Mouse (Mus musculus): ENCODE results near the gene Capn1. TPM values are rescaled to one million over a fixed set of nuclear protein-coding genes. Genes with fewer than 3 reads are reported as not detected.

Gene Capn1
- total RNA-seq, 2 experiments from 2014 or later: 18.1 to 43.7 TPM

DNA sequence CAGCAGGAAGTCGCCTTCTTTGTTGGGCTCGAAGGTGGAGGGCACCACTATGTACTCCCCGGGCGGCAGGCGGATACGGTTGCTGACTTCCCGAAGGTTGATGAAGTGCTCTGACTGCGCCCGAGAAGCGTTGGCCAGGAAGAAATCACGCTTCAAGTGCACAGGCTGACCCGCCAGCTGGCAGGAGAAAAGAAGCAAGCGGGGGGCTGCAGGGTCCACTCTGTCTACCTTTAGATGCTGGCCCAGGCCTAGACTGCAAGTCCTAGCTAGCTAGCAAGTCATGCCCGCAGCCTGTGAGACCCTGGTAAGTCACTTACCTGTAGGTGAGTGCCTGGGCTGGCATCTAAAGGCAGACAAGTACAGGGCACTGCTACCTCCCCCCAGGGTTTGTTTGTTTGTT lies 21.0 kb downstream of the Capn1 start:
- no peak for ATAC-seq (replicated peaks; ENCODE audit: low FRiP score, poor library complexity, severe bottlenecking)

DNA sequence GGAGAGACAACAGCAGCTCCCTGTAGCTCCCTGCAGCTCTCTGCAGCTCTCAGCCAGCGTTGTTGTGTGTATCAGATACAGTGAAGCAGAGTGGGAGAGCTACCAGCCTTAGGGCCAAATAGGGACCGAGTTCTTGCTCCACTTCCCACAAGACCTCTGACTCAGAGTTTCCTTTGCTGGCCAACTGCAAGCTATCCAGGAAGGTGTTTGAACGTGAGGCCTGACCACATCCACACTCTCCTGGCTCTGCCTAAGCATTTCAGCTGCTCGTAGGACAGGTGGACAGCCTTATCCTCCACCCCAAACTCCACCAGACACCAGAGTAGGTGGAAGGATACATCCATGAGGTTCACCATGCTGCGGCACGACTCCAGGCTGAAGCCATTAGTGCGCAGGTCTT lies 23.7 kb downstream of the Capn1 start:
- no peak for ATAC-seq (replicated peaks; ENCODE audit: low FRiP score, poor library complexity, severe bottlenecking)

DNA sequence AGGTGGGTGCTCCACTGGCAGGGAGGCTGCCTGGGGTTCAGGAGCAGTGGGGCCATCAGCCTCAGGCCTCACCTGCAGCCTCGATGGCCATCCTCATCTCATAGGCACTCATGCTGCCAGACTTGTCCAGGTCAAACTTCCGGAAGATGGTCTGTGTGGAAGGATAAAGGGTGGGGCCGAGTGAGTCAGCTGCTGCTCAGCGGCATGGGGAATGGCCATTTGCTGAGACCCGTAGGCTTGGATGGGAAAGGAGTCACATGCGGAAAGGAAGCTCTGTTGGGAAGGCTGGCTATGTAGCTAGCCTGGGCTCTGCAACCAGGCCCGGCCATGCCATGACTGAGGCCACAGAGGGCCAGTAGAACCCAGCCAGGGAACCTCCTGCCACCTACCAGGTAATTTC lies 24.2 kb downstream of the Capn1 start:
- no peak for ATAC-seq (replicated peaks; ENCODE audit: low FRiP score, poor library complexity, severe bottlenecking)

DNA sequence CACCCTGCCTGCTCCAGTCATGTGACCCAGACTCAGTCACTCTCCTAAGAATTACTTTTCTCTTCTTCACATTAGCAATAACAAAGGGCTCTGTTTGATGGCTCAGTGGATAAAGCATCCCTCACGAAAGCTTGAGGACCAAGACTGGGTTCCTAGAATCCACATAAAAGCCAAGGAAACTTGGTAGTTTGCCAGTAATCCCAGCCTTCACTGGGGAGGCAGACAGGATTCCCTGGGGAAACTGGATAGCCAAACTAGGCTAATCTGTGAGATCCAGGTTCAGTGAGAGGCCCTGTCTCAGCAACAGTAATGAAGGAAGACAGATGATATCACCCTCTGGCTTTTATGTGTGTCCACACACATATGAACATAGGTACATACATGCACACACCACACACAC lies 24.8 kb downstream of the Capn1 start:
- ATAC-seq (replicated peaks; ENCODE audit: low FRiP score, poor library complexity, severe bottlenecking): no peak

DNA sequence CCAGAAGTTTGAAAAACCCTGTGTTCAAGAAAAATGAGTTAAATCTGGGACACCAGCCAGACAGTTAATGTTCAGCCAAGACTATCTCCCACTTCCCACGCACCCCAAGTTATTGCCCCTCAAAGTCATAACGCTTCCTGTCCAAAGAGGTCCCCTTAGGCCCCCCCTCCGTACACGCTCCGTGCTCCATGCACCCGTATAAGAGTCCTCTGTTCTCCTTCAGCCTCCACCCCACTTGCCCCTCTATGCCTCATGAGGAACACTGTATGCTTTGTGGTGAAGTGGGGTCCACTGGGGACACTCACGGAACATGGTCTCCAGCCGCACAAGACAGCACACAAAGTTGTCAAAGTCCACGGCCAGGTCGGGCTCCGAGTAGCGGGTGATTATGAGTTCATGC lies 25.7 kb downstream of the Capn1 start:
- ATAC-seq (replicated peaks; ENCODE audit: low FRiP score, poor library complexity, severe bottlenecking): no peak

DNA sequence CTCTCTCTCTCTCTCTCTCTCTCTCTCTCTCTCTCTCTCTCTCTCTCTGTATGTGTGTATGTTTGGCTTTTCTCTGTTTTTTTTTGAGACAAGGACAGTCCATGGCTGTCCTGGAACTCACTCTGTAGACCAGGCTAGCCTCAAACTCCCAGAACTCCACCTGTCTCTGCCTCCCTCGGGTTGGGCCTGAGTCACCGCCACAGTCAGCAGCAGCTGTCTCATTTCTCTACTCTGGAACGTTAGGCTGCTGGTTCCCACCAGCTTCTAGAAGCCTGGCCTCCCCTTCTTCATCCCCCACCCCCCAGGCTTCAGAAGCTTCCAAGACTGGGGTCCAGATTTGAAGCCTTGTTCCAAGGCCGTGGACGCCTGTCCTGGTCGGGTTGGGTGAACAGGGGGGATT lies 26.1 kb downstream of the Capn1 start:
- no peak for ATAC-seq (replicated peaks; ENCODE audit: low FRiP score, poor library complexity, severe bottlenecking)

DNA sequence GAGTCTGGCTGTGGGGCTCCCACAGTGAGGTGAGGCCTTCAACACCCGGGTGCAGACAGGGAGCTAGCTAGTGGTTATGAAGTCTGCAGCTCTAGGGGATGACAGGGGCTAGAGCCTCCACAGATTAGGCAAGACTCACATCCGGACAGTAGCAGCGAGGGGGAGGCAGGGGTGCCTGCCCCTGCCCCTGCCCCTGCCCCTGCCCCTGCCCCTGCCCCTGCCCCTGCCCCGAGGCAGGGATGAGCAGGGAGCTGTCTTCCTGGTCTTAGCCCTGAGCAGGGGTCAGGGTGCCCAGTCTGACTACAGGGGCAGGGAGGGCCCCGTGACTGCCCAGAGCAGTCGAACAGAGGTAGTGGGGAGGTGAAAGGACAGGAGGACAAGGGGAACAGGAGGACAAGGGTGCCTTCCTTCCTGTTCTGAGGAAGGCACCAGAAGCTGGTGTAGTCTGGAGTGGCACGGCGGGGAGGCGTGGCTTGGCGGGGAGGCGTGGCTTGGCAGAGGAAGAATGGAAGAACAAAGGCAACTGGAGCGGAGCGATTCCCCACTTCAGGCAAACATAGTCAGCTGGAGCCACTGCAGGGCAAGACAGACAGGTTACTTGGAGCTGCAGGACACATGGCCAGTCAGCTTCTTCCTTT lies 26.8 kb downstream of the Capn1 start:
- 0 out of 2 replicates have a peak, but pooled peaks have one; percentile 23 for ATAC-seq (replicated peaks; ENCODE audit: low FRiP score, poor library complexity, severe bottlenecking)

DNA sequence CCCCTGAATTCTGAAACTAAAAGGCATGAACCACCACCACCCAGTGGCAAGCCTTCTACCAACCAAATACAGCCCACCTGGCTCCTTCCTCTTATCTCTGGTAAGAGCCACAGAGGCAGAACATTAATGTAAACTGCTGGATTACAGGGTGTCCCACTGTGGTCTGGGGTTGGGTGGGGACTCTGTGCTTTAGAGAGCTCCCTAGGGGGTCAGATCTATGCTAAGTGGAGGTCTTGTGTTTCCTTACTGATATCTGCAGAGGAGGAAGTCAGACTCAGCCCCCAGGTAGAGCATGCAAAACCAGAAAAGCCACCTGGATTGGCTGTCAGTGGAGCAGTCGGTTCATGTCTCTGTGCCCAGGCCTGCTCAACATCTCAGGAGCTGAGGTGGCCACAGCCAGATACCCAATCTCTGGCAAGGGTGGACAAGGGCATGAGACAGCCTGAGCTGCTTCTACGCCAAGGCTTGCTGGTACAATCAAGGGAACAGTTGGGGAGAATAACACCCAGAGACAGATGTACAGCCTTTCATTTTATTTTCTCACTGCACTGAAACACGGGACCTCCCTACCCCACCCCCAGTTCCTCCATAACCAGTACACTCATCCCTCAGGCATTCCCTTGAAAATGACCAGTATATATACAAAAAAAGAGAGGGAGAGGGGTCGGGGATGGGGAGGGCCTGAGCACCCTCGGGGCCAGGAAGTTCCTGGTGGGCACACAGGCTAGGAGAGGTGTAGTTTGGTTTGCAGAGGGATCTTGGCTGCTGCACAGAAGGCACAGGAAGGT lies 27.5 kb downstream of the Capn1 start:
- ATAC-seq (replicated peaks; ENCODE audit: low FRiP score, poor library complexity, severe bottlenecking): no peak

DNA sequence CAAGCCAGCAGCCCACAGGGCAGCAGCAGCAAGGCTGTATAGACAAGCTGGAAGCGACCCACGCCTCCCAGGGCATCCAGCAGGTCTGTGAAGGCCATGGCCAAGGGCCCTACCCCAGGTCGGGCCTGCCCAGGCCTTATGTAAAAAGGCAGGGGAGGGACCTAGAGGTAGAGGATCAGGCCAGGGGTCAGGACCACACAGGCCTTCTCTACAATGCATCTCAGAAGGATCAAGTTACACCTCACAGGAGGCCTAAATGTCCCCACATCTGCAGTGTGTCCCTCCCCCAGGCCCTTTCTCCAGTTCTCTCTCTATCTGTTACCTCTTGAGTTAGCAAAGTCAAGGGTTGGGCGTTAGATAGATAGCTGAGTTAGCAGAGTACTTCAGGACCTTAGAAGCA lies 29.7 kb downstream of the Capn1 start, which contains the start of gene Slc22a20:
Gene Slc22a20, minus strand, starts transcription at position 101 of the 400 bp plus-strand sequence.
- ATAC-seq (replicated peaks; ENCODE audit: low FRiP score, poor library complexity, severe bottlenecking): no peak

DNA sequence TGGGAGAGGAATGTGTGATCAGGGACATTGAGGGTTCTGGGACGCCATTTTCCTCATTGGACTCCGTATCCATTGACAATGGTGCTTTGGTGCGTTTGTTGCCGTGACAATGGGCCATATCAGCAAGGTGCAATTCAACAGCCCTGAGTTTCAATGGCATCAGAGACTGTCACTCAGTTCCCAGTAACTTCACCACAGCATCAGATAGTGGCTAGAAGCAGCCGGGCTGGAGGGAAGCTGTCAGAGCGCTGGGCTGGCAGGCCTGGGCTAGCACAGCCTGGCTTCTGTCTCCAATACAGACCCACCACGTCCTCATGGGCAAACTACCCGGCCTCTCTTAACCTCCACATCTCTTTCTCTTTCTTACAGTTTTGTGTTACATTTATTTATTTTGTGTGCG lies 35.2 kb downstream of the Capn1 start:
- no peak for ATAC-seq (replicated peaks; ENCODE audit: low FRiP score, poor library complexity, severe bottlenecking)

DNA sequence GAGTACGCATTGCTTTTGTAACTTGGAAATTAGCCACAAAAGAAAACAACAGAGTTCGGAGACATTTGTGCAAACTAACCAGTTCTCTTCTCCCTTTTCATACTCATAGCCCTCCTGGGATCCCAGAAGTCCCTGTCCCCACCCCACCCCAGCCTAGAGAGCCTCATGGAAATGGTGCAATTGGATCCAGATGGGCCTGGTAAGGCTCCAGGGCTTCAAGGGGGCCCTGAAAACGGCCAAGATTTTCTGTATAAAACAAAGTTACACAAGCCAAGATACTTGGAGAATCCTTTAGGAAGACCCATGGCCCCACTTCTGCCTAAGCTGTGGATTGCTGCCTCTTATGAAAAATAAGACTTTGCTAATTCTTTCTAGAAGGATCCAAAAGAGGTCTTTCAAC lies 38.0 kb downstream of the Capn1 start:
- ATAC-seq (replicated peaks; ENCODE audit: low FRiP score, poor library complexity, severe bottlenecking): no peak

DNA sequence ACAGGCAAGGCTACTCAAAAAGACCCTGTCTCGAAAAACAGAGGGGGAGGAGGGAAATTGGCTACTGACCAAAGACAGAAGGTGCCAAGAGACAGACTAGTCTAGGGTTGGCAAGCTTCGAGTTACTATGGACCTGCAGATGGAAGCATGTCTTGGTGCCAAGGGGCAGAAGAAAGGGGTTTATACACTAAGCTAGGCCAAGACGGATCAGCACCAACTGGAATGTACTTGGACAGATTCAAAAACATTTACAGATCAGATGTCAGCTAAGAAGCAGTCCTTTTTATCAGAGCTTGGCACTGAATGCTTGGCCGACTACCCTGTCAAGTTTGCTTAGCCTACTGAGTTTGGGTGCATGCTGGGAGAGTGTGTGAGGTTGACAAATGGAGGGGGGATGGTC lies 40.0 kb downstream of the Capn1 start:
- ATAC-seq (replicated peaks; ENCODE audit: low FRiP score, poor library complexity, severe bottlenecking): no peak

DNA sequence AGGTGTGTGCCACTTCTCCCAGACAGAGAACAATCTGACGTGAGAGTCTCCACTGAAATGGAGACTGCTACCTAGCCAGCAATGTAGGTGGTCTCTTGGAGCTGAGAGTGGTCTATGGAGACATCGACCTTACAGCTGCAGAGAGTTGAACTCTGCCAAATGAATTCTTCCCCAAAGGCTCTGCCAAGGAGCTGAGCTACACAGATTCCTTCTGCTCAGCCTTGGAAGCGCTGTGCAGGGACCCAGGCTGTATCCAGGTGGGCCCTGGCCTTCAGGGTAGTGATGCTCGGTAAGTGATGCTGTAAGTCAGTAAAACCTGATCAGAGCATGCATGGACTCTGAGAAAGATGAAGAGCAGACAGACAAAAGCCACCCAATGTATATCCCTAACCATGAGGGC lies 40.6 kb downstream of the Capn1 start:
- ATAC-seq (replicated peaks; ENCODE audit: low FRiP score, poor library complexity, severe bottlenecking): no peak

DNA sequence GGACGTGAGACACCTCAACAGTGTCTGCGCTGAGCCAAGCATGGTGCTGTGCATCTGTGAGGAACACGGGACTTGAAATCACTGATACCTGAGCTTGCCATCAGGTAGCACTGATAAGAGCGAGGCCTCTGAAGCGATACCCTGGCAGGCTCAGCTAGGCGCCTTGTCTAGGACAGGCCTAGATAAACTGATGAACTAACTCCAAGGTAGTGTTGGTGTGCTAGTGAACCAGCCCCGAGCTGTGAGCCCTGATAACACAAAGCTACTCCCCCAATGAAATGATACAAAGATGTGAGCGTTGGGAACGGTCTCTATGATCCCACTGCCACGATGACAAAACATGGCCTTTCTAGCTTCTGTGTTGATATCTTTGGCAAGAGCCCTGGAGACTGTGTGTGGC lies 48.0 kb downstream of the Capn1 start:
- 0 out of 2 replicates have a peak, but pooled peaks have one; percentile 18 for ATAC-seq (replicated peaks; ENCODE audit: low FRiP score, poor library complexity, severe bottlenecking)

DNA sequence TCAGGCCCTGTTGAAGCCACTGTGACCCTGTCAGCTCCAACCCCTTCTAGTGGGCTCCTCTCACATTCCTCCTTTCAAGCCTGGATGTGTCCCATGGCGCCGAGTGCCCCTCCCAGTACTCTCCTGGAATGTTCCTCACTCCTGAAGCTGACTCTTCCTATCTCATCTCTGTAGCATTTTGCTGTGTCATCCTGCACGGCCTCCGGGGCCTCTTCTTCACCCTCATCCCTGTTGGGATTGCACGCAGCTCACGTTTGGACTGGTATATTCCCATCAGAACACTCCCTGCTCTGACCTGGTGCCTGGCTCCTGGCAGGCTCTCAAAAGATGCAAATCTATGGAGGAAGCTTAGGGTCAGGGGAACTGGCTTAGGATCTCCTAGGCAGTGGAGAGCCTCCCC lies 48.9 kb downstream of the Capn1 start:
- peak; percentile 65 for ATAC-seq (replicated peaks; ENCODE audit: low FRiP score, poor library complexity, severe bottlenecking)

DNA sequence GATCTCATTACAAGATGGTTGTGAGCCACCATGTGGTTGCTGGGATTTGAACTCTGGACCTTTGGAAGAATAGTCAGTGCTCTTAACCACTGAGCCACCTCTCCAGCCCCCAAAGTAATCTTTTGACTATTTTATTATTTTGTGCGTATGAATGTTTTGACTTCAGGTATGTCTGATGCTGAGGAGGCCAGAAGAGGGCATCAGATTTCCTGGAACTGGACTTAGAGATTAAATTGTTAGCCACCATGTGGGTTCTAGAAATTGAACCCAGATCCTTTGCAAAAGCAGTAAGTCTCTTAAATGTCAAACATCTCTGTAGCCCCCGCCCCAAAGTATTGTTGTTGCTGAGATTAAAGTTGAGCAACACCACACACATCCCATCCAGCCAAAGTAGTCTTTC lies 49.8 kb downstream of the Capn1 start:
- no peak for ATAC-seq (replicated peaks; ENCODE audit: low FRiP score, poor library complexity, severe bottlenecking)

DNA sequence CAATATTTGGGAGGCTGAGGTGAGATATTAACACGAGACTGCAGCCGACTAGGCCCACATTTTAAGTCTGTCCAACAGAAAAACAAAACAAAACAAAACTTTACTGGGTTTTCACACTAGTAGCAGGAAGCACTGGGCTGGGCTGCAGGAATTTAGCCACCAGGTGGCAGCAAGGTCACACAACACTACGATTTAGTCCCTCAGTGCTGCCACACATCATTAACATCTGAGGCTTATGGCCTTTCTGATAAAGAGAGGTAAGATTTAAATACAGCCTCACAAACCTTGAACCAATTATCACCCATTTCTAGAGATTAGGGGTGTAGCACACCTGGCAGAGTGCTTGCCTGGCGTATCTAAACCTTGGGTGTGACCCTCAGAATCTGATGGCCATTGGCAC lies 50.4 kb downstream of the Capn1 start:
- peak; percentile 61 for ATAC-seq (replicated peaks; ENCODE audit: low FRiP score, poor library complexity, severe bottlenecking)

DNA sequence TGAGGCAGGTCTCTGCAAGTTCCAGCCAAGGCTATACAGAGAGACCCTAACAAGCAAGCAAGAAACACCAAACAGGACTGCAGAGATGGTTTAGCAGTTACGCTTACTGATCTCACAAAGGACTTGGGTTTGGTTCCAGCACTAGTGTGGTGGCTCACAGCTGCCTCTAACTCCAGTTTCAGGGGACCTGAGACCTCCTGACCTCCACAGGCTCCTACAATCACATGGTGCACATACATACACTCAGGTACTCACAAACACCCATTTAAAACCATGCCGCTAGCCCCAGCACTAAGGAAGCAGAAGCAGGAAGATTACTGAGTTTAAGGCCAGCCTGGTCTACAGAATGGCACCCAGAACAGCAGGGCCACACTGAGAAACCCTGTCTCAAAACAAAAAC lies 50.9 kb downstream of the Capn1 start:
- no peak for ATAC-seq (replicated peaks; ENCODE audit: low FRiP score, poor library complexity, severe bottlenecking)

DNA sequence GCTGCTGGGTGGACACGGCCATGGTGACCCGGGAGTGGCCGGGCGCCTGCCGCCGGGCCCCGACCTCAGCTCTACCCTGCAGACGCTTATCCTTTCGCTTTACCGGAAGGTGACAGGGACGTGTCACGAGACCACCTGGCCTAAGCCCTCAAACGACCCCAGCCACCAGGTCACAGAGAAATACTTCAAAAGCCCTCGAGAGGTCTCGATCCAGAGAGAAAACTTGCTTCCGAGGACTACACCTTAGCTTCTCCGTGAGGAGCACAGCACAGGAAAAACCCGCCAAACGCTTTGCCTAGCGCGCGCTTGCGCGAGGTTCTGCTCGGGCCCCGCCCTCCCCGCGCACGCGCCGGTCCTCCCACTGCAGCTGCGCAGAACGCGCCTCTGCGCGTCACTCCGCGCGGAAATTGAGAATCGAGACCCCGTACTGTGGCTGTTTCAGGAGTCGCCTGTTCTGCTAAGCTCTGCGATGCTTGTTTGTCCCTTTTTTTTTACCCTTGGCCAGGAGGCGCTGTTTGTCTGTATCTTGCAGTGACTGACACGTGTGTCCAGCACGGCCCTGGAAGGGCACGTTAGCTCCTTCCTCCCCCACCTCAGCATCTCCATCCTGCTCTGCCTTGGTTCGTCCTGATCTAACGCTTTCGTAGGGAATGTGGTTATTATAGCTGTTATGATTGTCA lies 51.7 kb downstream of the Capn1 start, which contains the start of gene Pola2:
Gene Pola2, minus strand, starts transcription at position 320 of the 680 bp plus-strand sequence.
- peak; percentile 76 for ATAC-seq (replicated peaks; ENCODE audit: low FRiP score, poor library complexity, severe bottlenecking)

DNA sequence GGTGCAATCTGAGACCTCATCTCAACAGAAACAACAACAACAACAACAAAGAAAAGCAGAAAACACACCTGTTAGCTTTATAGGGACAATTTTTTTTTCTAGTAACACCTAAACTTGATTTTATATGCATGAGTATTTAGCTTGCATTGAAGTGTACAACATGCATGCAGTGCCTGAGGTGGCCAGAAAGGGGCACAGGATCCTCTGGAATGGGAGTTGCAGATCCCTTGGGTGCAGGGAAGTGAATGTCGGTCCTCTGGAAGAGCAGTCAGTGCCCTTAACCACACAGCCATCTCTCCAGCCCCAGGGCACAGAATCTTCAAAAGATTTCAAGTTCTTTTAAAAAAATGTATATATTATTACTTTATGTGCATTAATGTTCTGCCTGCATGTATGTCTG lies 53.0 kb downstream of the Capn1 start:
- ATAC-seq (replicated peaks; ENCODE audit: low FRiP score, poor library complexity, severe bottlenecking): no peak

DNA sequence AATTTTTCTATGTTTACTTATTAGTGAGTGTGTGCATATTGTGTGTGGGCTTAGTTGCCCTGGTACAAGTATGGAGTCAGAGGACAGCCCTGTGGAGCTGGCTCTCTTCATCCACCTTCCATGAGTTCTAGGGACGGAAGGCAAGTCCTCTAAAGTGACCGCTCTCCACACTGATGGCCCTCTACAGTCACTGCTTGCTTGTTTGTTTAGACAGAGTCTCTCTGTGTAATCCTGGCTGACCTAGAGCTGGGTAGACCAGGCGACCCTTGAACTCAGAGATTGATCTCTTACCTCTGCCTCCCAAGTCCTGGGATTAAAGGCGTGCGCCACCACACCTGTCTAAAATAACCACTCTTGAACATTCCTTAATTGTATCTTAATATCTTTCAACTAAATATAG lies 58.3 kb downstream of the Capn1 start:
- ATAC-seq (replicated peaks; ENCODE audit: low FRiP score, poor library complexity, severe bottlenecking): no peak

All from erythroblast, adult 5-6 weeks (primary cell).